Mouse (Mus musculus) spleen, adult 2 months (tissue): ENCODE results near the gene Snapin.

Experiments used
- CTCF ChIP-seq: fragments of 200-500 bp; IDR thresholded peaks from 2 replicates; pipeline ENCODE4 v1.5.1; 2011; ENCODE audit warnings: mild to moderate bottlenecking, inconsistent platforms; ENCODE audit not compliant: insufficient read depth, insufficient read length, insufficient replicate concordance; ENCODE audit errors: extremely low read depth
- POLR2A ChIP-seq: fragments of 200-500 bp; IDR thresholded peaks from 2 replicates; pipeline ENCODE4 v1.6.1; 2011; ENCODE audit warnings: low read depth, low read length, inconsistent platforms

- TF ChIP-seq CTCF = no peak
- no peak for TF ChIP-seq POLR2A
Observed at GRCm38 (mm10) chr3:90448626-90449025, 42.2 kb downstream of the Snapin start.
